Mouse (Mus musculus): ENCODE results near the gene Ces2e. TPM values are rescaled to one million over a fixed set of nuclear protein-coding genes. Genes with fewer than 3 reads are reported as not detected.

Gene Ces2e
- polyA plus RNA-seq (2015; fragmentation: Nextera tagmentation; extraction: Ambion mirVana), result not detected in 2 replicates

GRCm38 (mm10) chr8:104925972-104926596 lies at the start of gene Ces2e:
Gene Ces2e (plus strand): TSS chr8:104926260.

GRCm38 (mm10) chr8:104947056-104947455 lies 21.0 kb downstream of the Ces2e start, which contains the start of gene Ces2f:
Gene Ces2f (plus strand): TSS chr8:104947356.

GRCm38 (mm10) chr8:104961537-104961961 lies 35.5 kb downstream of the Ces2e start, which contains the start of gene Ces2g:
Gene Ces2g (plus strand): TSS chr8:104961718.

Other genes with a start within 250 kb of the Ces2e start
- gene Ces2a, start 192.3 kb upstream of the Ces2e start, polyA plus RNA-seq (2015; fragmentation: Nextera tagmentation; extraction: Ambion mirVana), result not detected in 2 replicates
- gene Ces2b, start 94.7 kb upstream of the Ces2e start, polyA plus RNA-seq (2015; fragmentation: Nextera tagmentation; extraction: Ambion mirVana), result 0.17 and 0.18 TPM in 2 replicates
- gene Ces2c, start 79.2 kb upstream of the Ces2e start, polyA plus RNA-seq (2015; fragmentation: Nextera tagmentation; extraction: Ambion mirVana), result not detected in 2 replicates
- not detected in 2 replicates for gene Ces2f, start 21.1 kb downstream of the Ces2e start, polyA plus RNA-seq (2015; fragmentation: Nextera tagmentation; extraction: Ambion mirVana)
- gene Ces2g, start 35.5 kb downstream of the Ces2e start, polyA plus RNA-seq (2015; fragmentation: Nextera tagmentation; extraction: Ambion mirVana), result 0.20 and 0.55 TPM in 2 replicates
- gene Ces2h, start 74.6 kb downstream of the Ces2e start, polyA plus RNA-seq (2015; fragmentation: Nextera tagmentation; extraction: Ambion mirVana), result not detected in 2 replicates
- gene Ces3a, start 122.3 kb downstream of the Ces2e start, polyA plus RNA-seq (2015; fragmentation: Nextera tagmentation; extraction: Ambion mirVana), result not detected in 2 replicates
- not detected in 2 replicates for gene Ces3b, start 157.5 kb downstream of the Ces2e start, polyA plus RNA-seq (2015; fragmentation: Nextera tagmentation; extraction: Ambion mirVana)
- 0.14 and 0.15 TPM in 2 replicates for gene Ces4a, start 205.5 kb downstream of the Ces2e start, polyA plus RNA-seq (2015; fragmentation: Nextera tagmentation; extraction: Ambion mirVana)
- 30.7 and 34.8 TPM in 2 replicates for gene Cbfb, start 244.4 kb downstream of the Ces2e start, polyA plus RNA-seq (2015; fragmentation: Nextera tagmentation; extraction: Ambion mirVana)